Mouse (Mus musculus): ENCODE measurements around the gene Zfp446. TPM values are rescaled to one million over a fixed set of nuclear protein-coding genes. Genes with fewer than 3 reads are reported as not detected.

Gene Zfp446
- polyA plus RNA-seq, 1 experiment from 2014 or later = 5.9 TPM

DNA sequence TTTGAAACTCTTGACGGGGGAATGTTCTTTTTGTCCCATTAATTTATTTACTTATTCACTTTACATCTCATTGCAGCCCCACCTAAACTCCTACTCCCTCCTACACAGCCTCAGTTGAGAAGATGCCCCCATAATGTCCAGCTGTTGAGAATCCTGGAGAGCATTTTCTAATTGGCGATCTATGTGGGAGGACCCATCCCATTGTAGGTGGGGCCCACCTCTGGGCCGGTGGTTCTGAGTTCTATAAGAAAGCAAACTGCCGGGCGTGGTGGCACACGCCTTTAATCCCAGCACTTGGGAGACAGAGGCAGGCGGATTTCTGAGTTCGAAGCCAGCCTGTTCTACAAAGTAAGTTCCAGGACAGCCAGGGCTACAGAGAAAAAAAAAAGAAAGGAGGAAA, 9.3 kb downstream of the Zfp446 start:
- no peaks in the 10 kb centered on the region for H3K27me3 ChIP-seq
- in situ Hi-C loops (cut with MboI; ENCODE audit: low pct_unique_long_range_greater_than_20kb) = no loop called here
- no peak for TF ChIP-seq CTCF (IDR thresholded peaks at IDR 0.05)
- POLR2A ChIA-PET = no interaction called here
- CTCF ChIA-PET = no interaction called here
- no peak for ATAC-seq
- DNase-seq (ENCODE audit: low read depth, low spot score) = no peak

DNA sequence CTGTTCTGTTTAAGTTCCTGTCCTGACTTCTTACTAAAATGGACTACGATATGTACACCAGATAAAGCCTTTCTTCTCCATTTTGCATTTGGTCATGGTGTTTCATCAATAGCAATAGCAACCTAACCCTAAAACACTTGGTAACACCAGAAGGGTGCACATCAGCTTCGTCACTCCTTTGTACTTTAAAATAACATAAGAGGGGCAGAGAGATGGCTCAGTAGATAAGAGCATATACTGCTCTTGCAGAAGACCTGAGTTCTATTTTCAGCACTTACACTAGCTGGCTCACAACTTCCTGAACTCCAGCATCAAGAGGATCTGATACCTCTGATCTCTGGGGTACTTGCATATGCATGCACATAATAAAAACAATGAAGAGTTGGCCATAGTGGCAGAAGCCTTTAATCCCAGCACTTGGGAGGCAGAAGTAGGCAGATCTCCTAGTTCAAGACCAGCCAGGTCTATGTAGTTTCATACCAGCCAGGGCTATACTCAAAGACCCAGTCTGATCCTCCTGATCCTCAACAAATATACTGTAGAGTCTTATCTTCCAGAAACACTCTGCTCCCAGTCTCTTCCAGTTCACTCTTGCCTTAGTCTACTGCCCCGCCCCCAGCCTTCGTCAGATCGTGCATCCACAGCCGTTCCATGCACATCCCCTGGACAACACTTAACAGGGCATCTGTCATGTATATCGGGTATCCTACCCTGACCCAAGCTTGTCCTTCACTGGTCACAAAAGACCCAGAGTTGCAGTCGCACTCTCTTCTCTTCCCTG, 10.0 kb downstream of the Zfp446 start:
- no peak for TF ChIP-seq CTCF (IDR thresholded peaks at IDR 0.05)
- in situ Hi-C loops (cut with MboI; ENCODE audit: low pct_unique_long_range_greater_than_20kb) = no loop called here
- DNase-seq (ENCODE audit: low read depth, low spot score) (no peak), ATAC-seq (no peak)
- no peaks in the 10 kb centered on the region for H3K27me3 ChIP-seq
- POLR2A ChIA-PET = no interaction called here
- CTCF ChIA-PET = interaction anchor here (0.9 kb wide), 1 partner anchor 10 kb away, joined by 4 read pairs; the partner anchor contains the start of gene Slc27a5

DNA sequence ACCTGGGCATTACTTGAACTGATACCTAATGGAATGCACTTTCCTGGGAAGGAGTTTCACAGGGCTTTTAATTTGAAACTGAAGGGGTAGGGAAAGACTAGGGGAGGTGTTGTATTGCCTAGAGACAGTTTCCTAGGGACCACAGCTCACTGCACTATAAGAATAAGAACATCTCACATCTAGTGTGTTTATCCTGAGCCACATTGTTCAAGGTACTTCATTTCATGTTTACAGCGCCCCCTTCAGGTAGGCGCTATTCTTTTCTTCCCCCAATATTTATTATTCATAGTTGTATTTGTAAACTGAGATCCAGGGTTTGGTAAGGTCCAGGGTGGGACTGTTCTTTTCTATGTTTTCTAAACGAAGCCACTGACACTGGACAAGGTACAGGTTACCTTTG, 14.6 kb downstream of the Zfp446 start:
- peak; percentile 48 for TF ChIP-seq CTCF (IDR thresholded peaks at IDR 0.05)
- DNase-seq (ENCODE audit: low read depth, low spot score) = no peak
- in situ Hi-C loops (cut with MboI; ENCODE audit: low pct_unique_long_range_greater_than_20kb) = no loop called here
- no peak for ATAC-seq
- POLR2A ChIA-PET = no interaction called here
- CTCF ChIA-PET = interaction anchor here (1.2 to 1.8 kb wide), 3 partner anchors 13 to 80 kb away, joined by 3 to 6 read pairs (median 3); no protein-coding TSS in a partner anchor
- H3K27me3 ChIP-seq = no peaks in the 10 kb centered on the region

DNA sequence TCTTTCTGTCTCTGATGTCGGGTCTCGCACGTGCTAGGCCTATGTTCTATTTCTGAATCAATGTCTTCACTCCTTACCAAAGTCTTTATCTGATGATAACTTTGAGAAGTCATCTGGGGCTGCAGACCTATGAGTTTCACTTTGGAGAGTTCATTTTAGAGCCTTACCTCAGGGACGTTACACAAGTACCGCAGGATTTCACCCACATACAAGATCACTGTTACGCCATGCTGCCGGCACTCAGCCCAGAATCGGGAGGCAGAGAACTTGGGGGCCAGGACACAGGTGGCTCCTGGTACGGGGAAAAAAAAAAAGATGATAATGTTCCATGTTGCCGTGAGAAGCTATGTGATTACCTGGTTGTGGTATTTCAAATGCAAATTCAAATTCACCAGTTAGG, 15.5 kb downstream of the Zfp446 start:
- POLR2A ChIA-PET = no interaction called here
- DNase-seq (ENCODE audit: low read depth, low spot score) (no peak), ATAC-seq (no peak)
- CTCF ChIA-PET = interaction anchor here (1.0 to 1.8 kb wide), 4 partner anchors 11 to 41 kb away, joined by 3 to 6 read pairs (median 3); partner anchors contain the start of gene Zfp446
- no peaks in the 10 kb centered on the region for H3K27me3 ChIP-seq
- in situ Hi-C loops (cut with MboI; ENCODE audit: low pct_unique_long_range_greater_than_20kb) = no loop called here
- no peak for TF ChIP-seq CTCF (IDR thresholded peaks at IDR 0.05)

DNA sequence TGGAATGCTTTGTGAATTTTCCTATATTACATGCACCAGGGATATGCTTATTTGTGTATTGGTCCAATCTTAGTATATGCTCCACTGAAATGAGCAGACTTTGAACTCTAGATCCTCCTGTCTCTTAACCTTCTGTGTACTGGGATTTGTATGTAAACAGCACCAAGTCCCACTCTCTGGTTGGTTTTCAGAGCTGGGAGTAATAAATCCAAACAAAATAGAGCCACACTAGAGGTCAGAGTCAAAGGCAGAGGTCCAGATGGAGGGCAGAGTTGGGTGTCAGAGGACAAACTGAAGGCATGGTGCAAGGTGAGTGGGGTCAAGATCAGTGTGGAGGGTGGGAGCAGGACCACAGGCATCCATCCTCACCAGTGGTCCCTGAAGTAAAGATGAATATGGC, 18.2 kb downstream of the Zfp446 start:
- TF ChIP-seq CTCF (IDR thresholded peaks at IDR 0.05) = no peak
- ChIA-PET CTCF (no interaction called here), POLR2A (no interaction called here)
- in situ Hi-C loops (cut with MboI; ENCODE audit: low pct_unique_long_range_greater_than_20kb) = no loop called here
- no peaks in the 10 kb centered on the region for H3K27me3 ChIP-seq
- ATAC-seq = no peak
- no peak for DNase-seq (ENCODE audit: low read depth, low spot score)

DNA sequence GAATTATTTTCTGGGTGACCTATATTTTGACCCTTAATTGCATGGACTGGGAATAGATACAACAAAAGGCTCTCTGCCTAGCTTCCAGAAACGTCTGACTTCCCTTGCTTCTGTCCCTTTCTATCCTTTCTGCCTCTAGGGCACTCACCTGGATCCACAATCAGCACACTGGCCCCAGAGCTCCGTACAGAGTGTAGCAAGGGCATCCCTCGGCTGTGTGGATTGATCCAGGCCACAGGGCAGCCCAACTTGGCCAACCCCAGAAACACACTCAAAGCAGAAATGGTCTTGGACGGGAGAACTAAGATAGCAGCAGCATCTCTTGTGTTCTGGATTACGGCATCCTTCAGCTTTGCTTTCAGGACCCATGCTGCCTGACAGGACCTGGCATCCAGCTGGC, 19.6 kb downstream of the Zfp446 start:
- no peak for TF ChIP-seq CTCF (IDR thresholded peaks at IDR 0.05)
- POLR2A ChIA-PET = no interaction called here
- no peak for ATAC-seq
- in situ Hi-C loops (cut with MboI; ENCODE audit: low pct_unique_long_range_greater_than_20kb) = no loop called here
- H3K27me3 ChIP-seq = no peaks in the 10 kb centered on the region
- no peak for DNase-seq (ENCODE audit: low read depth, low spot score)
- CTCF ChIA-PET = interaction anchor here (1.4 to 1.7 kb wide), 2 partner anchors 9 to 11 kb away, joined by 4 read pairs; no protein-coding TSS in a partner anchor

DNA sequence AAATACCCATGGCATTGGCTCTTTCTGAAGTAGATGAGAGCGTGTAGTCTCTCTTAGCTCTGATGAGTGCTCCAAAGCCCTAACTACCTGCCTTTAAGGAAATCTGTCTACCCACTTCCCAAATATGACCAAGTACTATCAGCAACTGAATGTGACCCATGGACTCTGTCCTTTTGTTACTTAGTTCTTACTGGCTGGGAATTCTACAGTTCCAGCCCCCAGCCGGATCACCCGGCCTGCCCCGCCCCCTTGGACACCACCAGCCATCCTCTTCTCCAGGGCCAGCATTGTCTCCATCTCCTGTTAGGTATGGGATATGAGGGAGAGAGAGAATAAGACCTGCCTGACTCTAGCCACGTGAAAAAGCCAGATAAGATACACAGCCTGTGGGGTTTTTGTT, 20.4 kb downstream of the Zfp446 start, which contains the start of gene Slc27a5:
Gene Slc27a5, minus strand, starts transcription at position 140 of the 400 bp plus-strand sequence.
- ATAC-seq (no peak), DNase-seq (ENCODE audit: low read depth, low spot score) (no peak)
- ChIA-PET POLR2A (no interaction called here), CTCF (interaction anchor here (1.4 to 1.7 kb wide), 2 partner anchors 10 kb away, joined by 4 read pairs; no protein-coding TSS in a partner anchor)
- H3K27me3 ChIP-seq = no peaks in the 10 kb centered on the region
- no peak for TF ChIP-seq CTCF (IDR thresholded peaks at IDR 0.05)
- in situ Hi-C loops (cut with MboI; ENCODE audit: low pct_unique_long_range_greater_than_20kb) = no loop called here

DNA sequence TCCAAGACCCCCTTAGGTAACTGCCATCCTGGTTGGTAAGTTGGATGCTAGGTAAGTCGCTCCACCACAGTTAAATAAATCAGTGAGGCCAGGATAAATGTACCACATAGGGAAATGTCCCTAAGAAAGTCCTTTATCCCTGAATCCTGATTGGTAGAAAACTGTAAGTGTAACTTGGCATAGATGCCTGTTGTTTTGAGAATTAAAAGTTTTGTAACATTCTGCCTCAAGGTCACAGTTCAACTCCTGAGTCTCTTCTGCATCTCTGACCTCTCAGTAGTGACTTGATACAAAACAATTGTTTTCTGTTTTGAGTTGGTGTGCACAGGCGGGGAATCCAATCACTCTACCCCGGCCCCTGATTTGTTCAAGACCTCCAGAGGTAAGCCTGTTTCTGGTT, 21.2 kb downstream of the Zfp446 start, which contains the start of gene Trim28:
Gene Trim28, plus strand, starts transcription at position 264 of the 400 bp plus-strand sequence.
- in situ Hi-C loops (cut with MboI; ENCODE audit: low pct_unique_long_range_greater_than_20kb) = no loop called here
- ChIA-PET CTCF (no interaction called here), POLR2A (no interaction called here)
- DNase-seq (ENCODE audit: low read depth, low spot score) = no peak
- H3K27me3 ChIP-seq = no peaks in the 10 kb centered on the region
- no peak for ATAC-seq
- TF ChIP-seq CTCF (IDR thresholded peaks at IDR 0.05) = no peak

DNA sequence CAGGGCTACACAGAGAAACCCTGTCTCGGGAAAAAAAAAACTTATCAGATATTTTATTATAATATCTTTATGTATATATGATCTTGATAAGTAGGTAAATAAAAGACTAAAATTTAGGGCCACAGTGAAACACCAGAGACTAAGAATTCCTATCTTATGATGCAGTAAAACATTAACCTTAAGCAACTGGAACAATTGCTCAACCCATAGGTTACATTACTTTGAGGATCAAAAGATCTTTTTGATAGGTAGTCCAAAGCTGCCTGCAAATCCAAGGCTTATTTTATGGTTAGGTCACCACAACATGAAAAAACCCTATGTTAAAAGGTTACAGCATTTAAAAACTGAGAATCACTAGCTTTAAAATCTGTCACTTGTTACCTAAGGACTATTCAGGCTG, 23.9 kb downstream of the Zfp446 start:
- no peak for TF ChIP-seq CTCF (IDR thresholded peaks at IDR 0.05)
- no peak for ATAC-seq
- DNase-seq (ENCODE audit: low read depth, low spot score) = no peak
- in situ Hi-C loops (cut with MboI; ENCODE audit: low pct_unique_long_range_greater_than_20kb) = no loop called here
- ChIA-PET POLR2A (no interaction called here), CTCF (interaction anchor here (1.0 to 1.5 kb wide), 2 partner anchors 47 to 93 kb away, joined by 4 to 5 read pairs; no protein-coding TSS in a partner anchor)
- no peaks in the 10 kb centered on the region for H3K27me3 ChIP-seq

DNA sequence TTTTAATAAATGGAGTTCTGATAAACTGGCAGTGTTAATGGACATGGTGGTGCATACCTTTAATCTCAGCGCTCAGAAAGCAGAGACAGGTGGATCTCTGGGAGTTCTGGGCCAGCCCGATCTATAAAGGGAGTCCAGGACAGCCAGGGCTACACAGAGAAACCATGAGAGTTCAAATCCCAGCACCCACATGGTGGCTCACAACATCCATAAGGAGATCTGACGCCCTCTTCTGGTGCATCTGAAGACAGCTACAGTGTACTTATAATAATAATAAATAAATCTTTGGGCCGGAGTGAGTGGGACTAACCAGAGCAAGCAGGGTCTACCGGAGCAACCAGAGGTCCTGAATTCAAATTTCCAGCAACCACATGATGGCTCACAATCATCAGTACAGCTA, 25.7 kb downstream of the Zfp446 start:
- DNase-seq (ENCODE audit: low read depth, low spot score) (no peak), ATAC-seq (no peak)
- no peak for TF ChIP-seq CTCF (IDR thresholded peaks at IDR 0.05)
- in situ Hi-C loops (cut with MboI; ENCODE audit: low pct_unique_long_range_greater_than_20kb) = no loop called here
- ChIA-PET CTCF (no interaction called here), POLR2A (no interaction called here)
- no peaks in the 10 kb centered on the region for H3K27me3 ChIP-seq

DNA sequence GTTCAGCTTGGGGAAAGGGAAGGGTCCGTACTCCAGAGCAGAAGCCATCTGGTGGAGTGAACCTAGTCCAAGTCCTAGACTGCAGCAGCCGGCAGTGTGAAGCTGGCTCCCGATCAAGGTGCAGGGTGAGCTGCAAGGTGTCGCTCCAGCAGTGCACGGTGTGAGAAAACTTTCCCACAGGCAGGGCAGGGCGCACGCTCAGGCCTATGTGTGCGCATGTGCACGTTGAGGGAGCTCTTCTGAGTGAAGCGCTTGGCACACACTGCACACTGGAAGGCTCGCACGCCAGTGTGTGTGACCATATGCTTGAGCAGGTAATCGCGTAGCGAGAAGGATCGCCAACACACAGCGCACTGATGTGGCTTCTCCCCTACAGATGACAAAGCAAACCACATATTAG, 28.4 kb downstream of the Zfp446 start:
- ChIA-PET CTCF (no interaction called here), POLR2A (interaction anchor here (0.6 kb wide), 1 partner anchor 1362 kb away, joined by 4 read pairs; no protein-coding TSS in a partner anchor)
- ATAC-seq = no peak
- H3K27me3 ChIP-seq = no peaks in the 10 kb centered on the region
- in situ Hi-C loops (cut with MboI; ENCODE audit: low pct_unique_long_range_greater_than_20kb) = no loop called here
- DNase-seq (ENCODE audit: low read depth, low spot score) = no peak
- no peak for TF ChIP-seq CTCF (IDR thresholded peaks at IDR 0.05)

Measured in Patski (cell line).